Mouse (Mus musculus): ENCODE measurements around the gene Bcl11b. TPM values are rescaled to one million over a fixed set of nuclear protein-coding genes. Genes with fewer than 3 reads are reported as not detected.

Bcl11b gene
- polyA plus RNA-seq, 1 experiment from 2014 or later: 4.6 TPM

DNA sequence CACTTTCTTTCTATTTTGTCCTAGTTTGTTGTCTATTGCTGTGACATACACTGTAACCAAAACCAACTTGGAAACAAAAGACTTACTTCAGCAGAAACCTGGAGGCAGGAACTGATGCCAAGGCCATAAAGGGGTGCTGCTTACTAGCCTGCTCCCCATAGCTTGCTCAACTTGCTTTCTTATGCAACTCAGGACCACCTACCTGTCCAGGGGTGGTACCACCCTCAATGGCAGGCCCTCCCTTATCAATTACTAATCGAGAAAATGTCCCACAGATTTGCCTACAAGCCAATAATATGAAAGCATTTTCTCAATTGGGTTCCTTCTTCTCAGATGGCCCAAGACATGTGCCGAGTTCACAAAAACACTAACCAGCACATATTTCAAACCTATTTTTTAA lies 135.1 kb downstream of the Bcl11b start:
- ATAC-seq (ENCODE audit: low FRiP score, low TSS enrichment): no peak
- no peak overlapping the region for H3K9ac ChIP-seq (ENCODE audit: low read length)
- H3K27me3 ChIP-seq (ENCODE audit: control insufficient read depth, insufficient read depth, low read length): no peaks in the 10 kb centered on the region
- no peaks in the 10 kb centered on the region for H3K36me3 ChIP-seq (ENCODE audit: control insufficient read depth, insufficient read depth, low read length)
- no peak overlapping the region for H3K4me3 ChIP-seq (ENCODE audit: low read depth, low read length)
- no peaks in the 10 kb centered on the region for H3K9me3 ChIP-seq (ENCODE audit: control insufficient read depth, low read length)
- H3K27ac ChIP-seq (replicated peaks): no peak overlapping the region
- no peak for DNase-seq (ENCODE audit: low spot score)
- no peak for TF ChIP-seq EP300 (optimal IDR thresholded peaks at IDR 0.05)
- TF ChIP-seq CTCF (IDR thresholded peaks at IDR 0.05; ENCODE audit: low read depth): no peak
- H3K4me1 ChIP-seq (replicated peaks; ENCODE audit: control insufficient read depth, insufficient read depth): no peaks in the 10 kb centered on the region
- H3K4me2 ChIP-seq (replicated peaks; ENCODE audit: low read depth): no peak overlapping the region
- WGBS: 85% methylated on average over 2 of the region's 2 CpGs

Other genes starting within 250 kb of the Bcl11b start
- 54.5 and 56.2 TPM in 2 replicates for gene Setd3, start 175.7 kb upstream of the Bcl11b start, polyA plus RNA-seq (2015; fragmentation: Nextera tagmentation; extraction: Ambion mirVana)
- gene Ccnk, start 176.0 kb upstream of the Bcl11b start, polyA plus RNA-seq (2015; fragmentation: Nextera tagmentation; extraction: Ambion mirVana): 1.6 TPM in 2 replicates

Data from stomach, postnatal 0 days (tissue).